Mouse (Mus musculus) CD4-positive helper T cell, adult 2 months (primary cell): ENCODE measurements at regions not wholly inside any gene's neighbourhood (a gene's known extent, or its start where the extent isn't known, plus 50 kb on each side); places are given as distances from the start of the nearest gene placed in this dataset.

Experiments
- DNase-seq: peaks from one replicate; pipeline ENCODE4 v3.0.0-alpha.2; 2012; ENCODE audit warnings: low read depth, missing footprints, low spot score

- no peak for DNase-seq
Measured at GRCm38 (mm10) chr14:61893786-61894185, 286.5 kb downstream of the Kcnrg start.

GRCm38 (mm10) chr14:61896879-61897278, 289.6 kb downstream of the Kcnrg start:
- DNase-seq: no peak

- no peak for DNase-seq
Measured at GRCm38 (mm10) chr14:61898664-61899063, 291.4 kb downstream of the Kcnrg start.

GRCm38 (mm10) chr14:61904426-61905124, 297.3 kb downstream of the Kcnrg start:
- no peak for DNase-seq

- no peak for DNase-seq
Measured at GRCm38 (mm10) chr14:61918113-61918512, 310.9 kb downstream of the Kcnrg start.

GRCm38 (mm10) chr14:61931811-61932210, 324.6 kb downstream of the Kcnrg start:
- no peak for DNase-seq

- no peak for DNase-seq
Measured at GRCm38 (mm10) chr14:61941682-61942081, 334.4 kb downstream of the Kcnrg start.

- DNase-seq: no peak
Measured at GRCm38 (mm10) chr14:61945659-61946058, 338.4 kb downstream of the Kcnrg start.

- DNase-seq: no peak
Measured at GRCm38 (mm10) chr14:61949446-61949845, 342.2 kb downstream of the Kcnrg start.

GRCm38 (mm10) chr14:61950004-61950403, 342.4 kb upstream of the Rnaseh2b start:
- no peak for DNase-seq

- DNase-seq: no peak
Measured at GRCm38 (mm10) chr14:61953029-61953428, 339.4 kb upstream of the Rnaseh2b start.

- DNase-seq: no peak
Measured at GRCm38 (mm10) chr14:61955416-61955815, 337.0 kb upstream of the Rnaseh2b start.

- no peak for DNase-seq
Measured at GRCm38 (mm10) chr14:61960243-61960957, 332.0 kb upstream of the Rnaseh2b start.

GRCm38 (mm10) chr14:61968467-61968866, 323.9 kb upstream of the Rnaseh2b start:
- DNase-seq: no peak

GRCm38 (mm10) chr14:61968957-61969535, 323.3 kb upstream of the Rnaseh2b start:
- DNase-seq: no peak

- no peak for DNase-seq
Measured at GRCm38 (mm10) chr14:61970591-61970990, 321.8 kb upstream of the Rnaseh2b start.

- peak; percentile 86 for DNase-seq
Measured at GRCm38 (mm10) chr14:61971100-61972088, 321.0 kb upstream of the Rnaseh2b start.

- DNase-seq: no peak
Measured at GRCm38 (mm10) chr14:61975301-61975732, 317.1 kb upstream of the Rnaseh2b start.

- peak; percentile 13 for DNase-seq
Measured at GRCm38 (mm10) chr14:61980581-61980980, 311.8 kb upstream of the Rnaseh2b start.

GRCm38 (mm10) chr14:61985575-61985974, 306.8 kb upstream of the Rnaseh2b start:
- DNase-seq: no peak

GRCm38 (mm10) chr14:61986203-61986602, 306.2 kb upstream of the Rnaseh2b start:
- DNase-seq: no peak
